Mouse (Mus musculus) liver, postnatal 0 days (tissue): ENCODE measurements at regions not wholly inside any gene's neighbourhood (a gene's known extent, or its start where the extent isn't known, plus 50 kb on each side); places are given as distances from the start of the nearest gene placed in this dataset.

ENCODE experiments used
- ATAC-seq: fragments of 200-750 bp; cut with Nextera tagmentation; 2 replicates; pipeline ENCODE4 v1.8.0; 2017; ENCODE audit warnings: mild to moderate bottlenecking, moderate library complexity
- DNase-seq: peaks from one replicate; pipeline ENCODE4 v3.0.0-alpha.2; 2016
- H3K27ac ChIP-seq: fragments of 300-500 bp; sonication (generic); 2 replicates; pipeline ENCODE4 v1.5.1; 2014; ENCODE audit warnings: antibody characterized with exemption, moderate library complexity, mild to moderate bottlenecking, low read depth
- H3K27me3 ChIP-seq: fragments of 300-500 bp; sonication (generic); 2 replicates; pipeline ENCODE4 v1.6.1; 2014; ENCODE audit warnings: low read length, control low read depth, mixed read lengths; ENCODE audit not compliant: insufficient read depth
- H3K36me3 ChIP-seq: fragments of 300-500 bp; sonication (generic); replicated peaks from 2 replicates; pipeline ENCODE4 v1.6.1; 2014; ENCODE audit warnings: mild to moderate bottlenecking, control low read depth, low read length, moderate library complexity, mixed read lengths; ENCODE audit not compliant: insufficient read depth
- H3K4me1 ChIP-seq: fragments of 300-500 bp; sonication (generic); 2 replicates; pipeline ENCODE4 v1.6.1; 2014; ENCODE audit warnings: antibody characterized with exemption, mild to moderate bottlenecking, control low read depth; ENCODE audit not compliant: insufficient read depth
- H3K4me2 ChIP-seq: fragments of 300-500 bp; sonication (generic); 2 replicates; pipeline ENCODE4 v1.6.1; 2014; ENCODE audit warnings: low read depth, mild to moderate bottlenecking, low read length, moderate library complexity, mixed read lengths
- H3K4me3 ChIP-seq: fragments of 300-500 bp; sonication (generic); 2 replicates; pipeline ENCODE4 v1.5.1; 2014; ENCODE audit warnings: low read depth, low read length
- H3K9ac ChIP-seq: fragments of 300-500 bp; sonication (generic); replicated peaks from 2 replicates; pipeline ENCODE4 v1.6.1; 2014; ENCODE audit warnings: mild to moderate bottlenecking, moderate library complexity
- H3K9me3 ChIP-seq: fragments of 300-500 bp; sonication (generic); 2 replicates; pipeline ENCODE4 v1.6.1; 2016; ENCODE audit warnings: mild to moderate bottlenecking, control low read depth, low read length, mixed read lengths
- CTCF ChIP-seq: sonication (generic); IDR thresholded peaks from 2 replicates; pipeline ENCODE4 v1.5.1; 2016; ENCODE audit warnings: antibody characterized with exemption, low read depth
- EP300 ChIP-seq: IDR thresholded peaks from 2 replicates; pipeline ENCODE4 v1.6.1; 2016; ENCODE audit warnings: antibody characterized with exemption, low read depth, mild to moderate bottlenecking
- WGBS: fragments of 180-500 bp; shearing (Covaris S2); extraction: QIAGEN DNeasy Blood & Tissue Kit; methylation state at CpG from one replicate; pipeline ENCODE4 v1.1.7; 2014; ENCODE audit not compliant: insufficient replicate concordance; 5-methylcytosine and 5-hydroxymethylcytosine counted together

- no peak overlapping the region for H3K27ac ChIP-seq
- H3K9me3 ChIP-seq, result no peaks in the 10 kb centered on the region
- no peaks in the 10 kb centered on the region for H3K36me3 ChIP-seq
- ATAC-seq (no peak), DNase-seq (no peak)
- 35% methylated on average over 2 of the region's 2 CpGs for WGBS
- no peak overlapping the region for H3K9ac ChIP-seq
- H3K4me2 ChIP-seq, result no peak overlapping the region
- H3K4me1 ChIP-seq, result no peaks in the 10 kb centered on the region
- H3K27me3 ChIP-seq, result no peaks in the 10 kb centered on the region
- TF ChIP-seq EP300 (no peak), CTCF (no peak)
- H3K4me3 ChIP-seq, result no peak overlapping the region
Measured at GRCm38 (mm10) chr5:132884130-132884529, 341.0 kb upstream of the Auts2 start.

DNA sequence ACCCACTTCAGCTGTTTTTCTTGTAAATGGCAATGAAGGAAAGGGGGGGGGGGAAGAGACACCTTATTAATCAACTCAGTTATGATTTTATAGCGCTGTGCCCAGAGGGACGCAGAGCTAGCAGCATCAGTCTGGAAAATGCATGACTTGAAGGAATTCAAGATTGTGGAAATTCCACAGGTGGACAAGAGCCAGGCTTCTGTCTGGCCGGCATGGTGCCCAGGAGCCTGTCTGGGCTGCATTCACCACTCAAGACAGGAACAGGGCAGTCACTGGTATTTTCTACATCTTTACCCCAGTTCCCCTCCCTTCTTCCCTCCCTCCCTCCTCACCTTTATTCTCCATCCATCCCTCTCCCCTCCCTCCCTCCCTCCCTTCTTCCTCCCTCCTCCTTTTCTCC, 339.1 kb upstream of the Auts2 start:
- Histone ChIP-seq H3K36me3 (no peaks in the 10 kb centered on the region), H3K9me3 (no peaks in the 10 kb centered on the region), H3K4me2 (no peak overlapping the region), H3K9ac (no peak overlapping the region), H3K4me3 (no peak overlapping the region), H3K27ac (no peak overlapping the region), H3K4me1 (no peaks in the 10 kb centered on the region), H3K27me3 (no peaks in the 10 kb centered on the region)
- WGBS, result 71% methylated on average over 3 of the region's 3 CpGs
- ATAC-seq (no peak), DNase-seq (no peak)
- no peak for TF ChIP-seq CTCF
- TF ChIP-seq EP300, result no peak

DNA sequence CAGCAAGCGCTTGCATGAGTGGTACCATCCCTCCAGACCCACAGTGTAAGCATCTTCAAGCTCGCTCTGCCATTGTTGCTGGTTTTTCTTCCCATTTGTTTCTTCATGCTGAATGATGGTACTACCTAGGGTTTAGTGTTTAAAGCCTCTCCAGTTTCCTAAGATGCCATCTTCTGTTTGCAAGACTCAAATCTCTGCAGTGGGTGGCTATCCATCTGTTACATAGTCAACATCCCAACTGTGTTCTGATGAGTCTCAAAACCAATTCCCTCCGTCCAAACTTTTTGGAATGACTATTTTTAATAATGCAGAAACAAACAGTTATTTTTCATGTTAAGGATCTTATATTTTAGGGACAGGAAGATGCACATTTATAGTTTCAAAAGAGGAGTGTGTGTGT, 338.0 kb upstream of the Auts2 start:
- TF ChIP-seq EP300 (no peak), CTCF (no peak)
- H3K27ac ChIP-seq, result no peak overlapping the region
- ATAC-seq (no peak), DNase-seq (no peak)
- no peak overlapping the region for H3K4me3 ChIP-seq
- no peaks in the 10 kb centered on the region for H3K36me3 ChIP-seq
- H3K4me2 ChIP-seq, result no peak overlapping the region
- WGBS, result 81% methylated on average over 3 of the region's 3 CpGs
- H3K4me1 ChIP-seq, result no peaks in the 10 kb centered on the region
- H3K27me3 ChIP-seq, result no peaks in the 10 kb centered on the region
- H3K9me3 ChIP-seq, result no peaks in the 10 kb centered on the region
- H3K9ac ChIP-seq, result no peak overlapping the region

DNA sequence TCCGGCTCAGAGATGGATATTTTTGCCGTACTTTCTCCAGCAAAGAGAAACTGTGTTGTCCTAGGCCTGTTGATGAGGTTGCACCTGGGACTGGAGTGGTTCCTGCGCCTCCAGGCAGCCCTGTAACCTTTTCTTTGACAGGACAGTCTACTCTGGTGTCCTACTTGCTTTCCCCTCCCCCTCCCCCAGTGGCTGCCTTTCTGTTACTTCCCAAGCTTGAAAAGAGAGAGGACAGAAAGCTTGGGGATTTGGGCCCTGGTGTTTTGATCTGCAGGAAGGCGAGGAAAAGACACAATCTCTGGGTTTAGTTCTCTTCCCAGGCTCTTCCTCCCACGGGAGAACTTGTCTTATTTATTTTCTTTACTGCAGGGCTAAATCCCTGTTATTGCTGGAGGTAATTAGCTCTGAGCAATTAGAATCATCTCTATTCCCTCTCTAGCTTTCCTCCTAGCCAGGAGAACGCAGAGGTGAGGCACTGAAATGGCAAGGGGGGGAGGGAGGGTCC, 333.2 kb upstream of the Auts2 start:
- no peaks in the 10 kb centered on the region for H3K27me3 ChIP-seq
- H3K4me2 ChIP-seq, result no peak overlapping the region
- ATAC-seq, result no peak
- 41% methylated on average over 6 of the region's 6 CpGs for WGBS
- H3K27ac ChIP-seq, result no peak overlapping the region
- no peaks in the 10 kb centered on the region for H3K4me1 ChIP-seq
- no peak for DNase-seq
- H3K36me3 ChIP-seq, result no peaks in the 10 kb centered on the region
- no peak for TF ChIP-seq CTCF
- no peak for TF ChIP-seq EP300
- H3K4me3 ChIP-seq, result no peak overlapping the region
- no peak overlapping the region for H3K9ac ChIP-seq
- H3K9me3 ChIP-seq, result no peaks in the 10 kb centered on the region

GRCm38 (mm10) chr5:132858846-132859510, 315.8 kb upstream of the Auts2 start:
- DNase-seq (no peak), ATAC-seq (no peak)
- Histone ChIP-seq H3K9me3 (no peaks in the 10 kb centered on the region), H3K4me1 (no peaks in the 10 kb centered on the region), H3K9ac (no peak overlapping the region), H3K36me3 (no peaks in the 10 kb centered on the region), H3K4me3 (no peak overlapping the region), H3K27ac (no peak overlapping the region), H3K4me2 (no peak overlapping the region), H3K27me3 (no peaks in the 10 kb centered on the region)
- TF ChIP-seq EP300 (no peak), CTCF (no peak)
- WGBS, result 82% methylated on average over 5 of the region's 5 CpGs

DNA sequence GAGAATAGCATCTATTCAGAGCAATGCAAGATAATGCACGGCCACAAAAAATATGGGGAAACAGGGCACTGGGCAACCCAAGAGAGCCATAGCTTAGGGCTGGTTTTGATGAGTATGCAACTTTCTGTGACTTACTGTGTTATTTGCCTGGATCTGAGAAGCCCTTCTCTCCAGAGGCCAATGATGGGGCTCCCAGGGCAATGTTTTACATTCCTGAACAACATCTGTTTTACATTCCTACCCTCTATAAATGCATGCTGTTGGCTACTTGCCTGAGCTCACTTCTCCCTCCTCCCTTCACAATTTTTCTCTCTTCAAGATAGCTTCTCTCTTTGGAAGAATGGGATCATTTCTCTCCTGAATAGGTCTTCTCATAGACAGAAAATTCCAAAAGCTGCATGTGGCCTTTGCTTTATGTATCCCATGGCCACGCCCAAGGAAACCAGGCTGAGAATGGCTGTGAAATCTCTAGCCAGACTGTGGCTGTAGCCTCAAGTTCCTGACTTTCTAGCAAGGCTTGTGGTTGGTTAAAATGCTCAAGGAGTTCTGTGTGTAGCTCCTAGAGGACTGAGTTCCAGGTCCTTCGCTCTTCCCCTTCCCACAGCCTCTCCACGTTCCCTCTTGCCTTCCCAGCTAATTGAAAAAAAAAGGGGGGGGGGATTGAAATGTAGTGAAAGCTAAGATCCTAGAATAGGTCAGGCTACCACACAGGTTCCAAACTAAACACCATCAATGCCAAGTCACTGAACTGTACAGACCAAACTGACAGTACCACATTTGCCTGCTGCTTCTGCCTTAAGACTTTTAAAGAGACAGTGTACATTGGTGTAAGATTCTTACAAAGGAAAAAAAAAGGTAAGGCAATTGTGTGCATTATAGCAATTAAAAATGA, 312.7 kb upstream of the Auts2 start:
- TF ChIP-seq CTCF, result no peak
- no peak for TF ChIP-seq EP300
- Histone ChIP-seq H3K4me3 (no peak overlapping the region), H3K27me3 (no peaks in the 10 kb centered on the region), H3K4me2 (no peak overlapping the region), H3K4me1 (no peaks in the 10 kb centered on the region), H3K36me3 (no peaks in the 10 kb centered on the region), H3K9ac (no peak overlapping the region), H3K27ac (no peak overlapping the region), H3K9me3 (no peaks in the 10 kb centered on the region)
- DNase-seq, result no peak
- no peak for ATAC-seq
- WGBS, result 64% methylated on average over 4 of the region's 4 CpGs
